Mouse (Mus musculus): ENCODE measurements around the gene Slx. TPM values are rescaled to one million over a fixed set of nuclear protein-coding genes. Genes with fewer than 3 reads are reported as not detected.

Slx gene
- polyA plus RNA-seq (2017; shearing (Covaris generic)): not detected

DNA sequence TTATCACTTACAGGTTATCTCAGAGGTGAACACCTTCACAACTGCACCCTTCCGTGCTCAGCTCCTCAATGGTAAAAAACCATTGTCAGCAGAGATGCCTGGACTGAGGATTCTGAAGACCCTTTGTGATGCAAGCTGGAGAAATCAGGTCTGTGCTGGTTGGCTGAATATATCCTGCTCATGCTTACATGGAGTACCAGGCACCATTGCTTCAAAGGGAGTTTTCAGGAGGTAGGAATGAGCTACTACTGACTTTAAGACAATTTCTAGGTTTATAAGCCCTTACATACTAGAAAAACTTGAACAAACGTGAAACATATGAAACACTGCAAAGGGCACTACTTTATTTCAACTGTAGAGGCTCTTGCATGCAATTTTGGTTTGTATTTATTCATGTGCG lies at the start of gene Slx:
Gene Slx (minus strand): TSS at position 101 of the 400 bp plus-strand sequence.

Other genes with a start within 250 kb of the Slx start
- gene Gm2030, start 235.5 kb downstream of the Slx start, polyA plus RNA-seq (2017; shearing (Covaris generic)): not detected
- not detected for gene Gm14525, start 157.1 kb upstream of the Slx start, polyA plus RNA-seq (2017; shearing (Covaris generic))

Measured in effector memory CD4-positive, alpha-beta T cell, adult 5 months (primary cell).